Mouse (Mus musculus) G1E (cell line): Measurements from ENCODE around the gene Midn. TPM values are rescaled to one million over a fixed set of nuclear protein-coding genes. Genes with fewer than 3 reads are reported as not detected.

Experiments
- ATAC-seq: 2 replicates; pipeline ENCODE4 v1.8.0; 2016; ENCODE audit warnings: mild to moderate bottlenecking; ENCODE audit not compliant: insufficient number of reproducible peaks, poor library complexity, low FRiP score, severe bottlenecking; ENCODE audit errors: extremely low read depth
- DNase-seq: peaks from one replicate; pipeline ENCODE4 v3.0.0; 2012; ENCODE audit warnings: low spot score
- H3K27me3 ChIP-seq: 2 replicates; pipeline ENCODE4 v1.6.1; 2012; ENCODE audit warnings: mild to moderate bottlenecking, low read length, inconsistent platforms; ENCODE audit not compliant: insufficient read depth
- H3K36me3 ChIP-seq: replicated peaks from 2 replicates; pipeline ENCODE3; 2012; ENCODE audit warnings: mild to moderate bottlenecking, inconsistent platforms
- H3K4me1 ChIP-seq: 2 replicates; pipeline ENCODE4 v1.6.1; 2012; ENCODE audit warnings: low read depth, low read length, inconsistent platforms, mixed read lengths; ENCODE audit not compliant: insufficient read depth
- H3K4me3 ChIP-seq: 2 replicates; pipeline ENCODE4 v1.5.1; 2012; ENCODE audit warnings: low read depth, mild to moderate bottlenecking, inconsistent platforms, low read length, moderate library complexity, mixed read lengths
- H3K9me3 ChIP-seq: replicated peaks from 2 replicates; pipeline ENCODE4 v1.6.1; 2012; ENCODE audit warnings: inconsistent platforms
- CTCF ChIP-seq: IDR thresholded peaks from 2 replicates; pipeline ENCODE4 v1.5.1; 2012; ENCODE audit warnings: low read depth, low read length, inconsistent platforms, mixed read lengths
- GATA1 ChIP-seq: IDR thresholded peaks from 2 replicates; pipeline ENCODE4 v1.6.1; 2012; ENCODE audit warnings: borderline replicate concordance, low read length, inconsistent platforms, mixed read lengths
- GATA2 ChIP-seq: IDR thresholded peaks from 2 replicates; pipeline ENCODE4 v1.6.1; 2012; ENCODE audit warnings: low read depth, low read length, inconsistent platforms, borderline replicate concordance
- POLR2AphosphoS5 ChIP-seq: IDR thresholded peaks from 2 replicates; pipeline ENCODE4 v1.6.1; 2012; ENCODE audit warnings: low read depth, low read length, inconsistent platforms; ENCODE audit not compliant: insufficient replicate concordance
- TAL1 ChIP-seq: conservative IDR thresholded peaks from 2 replicates; pipeline ENCODE4 v1.6.1; 2012; ENCODE audit warnings: low read depth, low read length, inconsistent platforms, mixed read lengths
- polyA plus RNA-seq: library from polyadenylated mRNA; stranded (reverse); fragments of >175 nt; gene quantifications from 2 replicates; pipeline ENCODE4 v1.2.3, GENCODE M21; 2012
- total RNA-seq, 2 experiments: library from RNA; stranded (forward) in 1 of 2; stranded (reverse) in 1 of 2; fragments of 200-1000 nt in 1 of 2; fragments of >200 nt in 1 of 2; fragmentation: Nextera tagmentation in 1 of 2; gene quantifications; 2 replicates each; pipeline ENCODE4 v1.2.3; 2014 to 2017

Gene Midn
- total and polyA plus RNA-seq, 3 experiments, result 19.2 to 302 (median 89.8) TPM

DNA sequence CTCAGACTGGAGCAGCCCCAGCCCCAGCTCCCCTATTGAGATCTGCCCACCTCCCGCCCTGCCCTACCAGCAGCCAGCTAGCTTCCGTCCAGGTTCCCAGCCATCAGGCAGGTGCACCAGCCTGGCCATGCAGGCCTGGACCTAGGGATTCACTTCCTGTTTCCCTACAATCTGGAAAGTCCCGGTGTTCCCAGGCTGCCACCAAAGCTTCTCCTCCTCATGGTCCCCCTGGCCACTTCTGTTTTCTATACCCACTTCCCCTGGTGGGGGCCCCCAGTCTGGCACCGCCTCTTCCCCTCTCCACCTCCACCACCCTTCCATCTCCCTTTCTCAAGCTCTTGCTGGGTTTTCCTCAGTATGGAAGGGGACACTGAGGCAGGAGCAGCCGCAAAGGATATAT, 42.6 kb upstream of the Midn start, which contains the start of gene Sbno2:
TSS of gene Sbno2 (minus strand) at position 112 of the 400 bp plus-strand sequence.
- Histone ChIP-seq H3K27me3 (no peaks in the 10 kb centered on the region), H3K4me1 (peaks cover 60% of the 10 kb centered on the region), H3K9me3 (no peaks in the 10 kb centered on the region), H3K4me3 (peak within 1 kb of the TSS; percentile 53; the same call in 1 of the 2 replicates), H3K36me3 (peaks cover 6% of the 10 kb centered on the region)
- TF ChIP-seq POLR2AphosphoS5 (no peak), CTCF (no peak)
- no peak for ATAC-seq
- DNase-seq, result no peak

DNA sequence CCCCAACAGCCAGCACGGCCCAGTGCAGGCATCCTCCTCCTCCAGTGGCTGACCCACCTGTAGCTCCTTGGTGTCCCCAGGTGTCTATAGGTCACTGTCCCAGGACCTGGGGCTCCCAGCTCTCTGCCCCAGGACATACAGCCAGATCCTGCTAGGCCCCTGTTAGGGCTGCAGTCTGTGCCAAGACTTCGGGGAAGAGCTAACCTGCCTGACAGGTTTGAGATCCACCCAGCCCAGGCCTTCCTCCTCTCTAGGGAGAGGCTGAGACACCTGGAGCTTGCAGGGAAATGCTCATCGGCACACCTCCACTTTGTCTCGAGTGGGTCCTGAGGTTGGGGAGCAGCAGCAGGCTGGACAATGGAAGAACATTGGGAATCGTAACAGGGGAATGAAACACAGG, 42.1 kb upstream of the Midn start:
- H3K9me3 ChIP-seq, result no peaks in the 10 kb centered on the region
- no peak for TF ChIP-seq TAL1
- no peak for TF ChIP-seq CTCF
- no peak for TF ChIP-seq GATA2
- TF ChIP-seq POLR2AphosphoS5, result no peak
- TF ChIP-seq GATA1, result no peak
- no peaks in the 10 kb centered on the region for H3K27me3 ChIP-seq
- H3K4me1 ChIP-seq, result peaks cover 58% of the 10 kb centered on the region
- ATAC-seq (no peak), DNase-seq (no peak)
- no peak overlapping the region for H3K4me3 ChIP-seq
- H3K36me3 ChIP-seq, result peaks cover 1% of the 10 kb centered on the region

DNA sequence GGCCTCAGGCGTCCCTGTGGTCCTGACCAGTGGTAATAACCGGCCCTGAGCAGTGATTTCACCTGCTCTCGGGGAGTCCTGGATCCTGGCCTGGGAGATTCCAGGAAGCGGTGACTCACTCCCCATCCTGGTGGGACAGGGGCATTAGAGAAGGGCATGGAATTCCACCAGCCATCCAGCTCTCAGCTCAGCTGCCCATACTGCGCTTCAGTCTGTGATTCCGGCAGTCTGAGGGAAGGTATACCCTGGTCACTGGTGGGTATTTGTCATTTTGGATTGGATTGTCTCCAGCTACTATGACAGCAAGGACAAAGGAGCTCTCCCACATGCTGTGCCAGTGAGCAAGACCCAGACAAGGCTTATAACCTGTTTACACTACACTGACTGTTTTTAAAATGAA, 40.4 kb upstream of the Midn start:
- ATAC-seq (no peak), DNase-seq (no peak)
- Histone ChIP-seq H3K4me1 (peaks cover 50% of the 10 kb centered on the region), H3K4me3 (no peak overlapping the region), H3K27me3 (no peaks in the 10 kb centered on the region), H3K36me3 (no peaks in the 10 kb centered on the region), H3K9me3 (no peaks in the 10 kb centered on the region)
- no peak for TF ChIP-seq CTCF
- no peak for TF ChIP-seq GATA1
- TF ChIP-seq GATA2, result no peak
- no peak for TF ChIP-seq TAL1
- TF ChIP-seq POLR2AphosphoS5, result no peak

GRCm38 (mm10) chr10:80114341-80115284, 33.5 kb upstream of the Midn start:
- peaks cover 33% of the 10 kb centered on the region for H3K36me3 ChIP-seq
- DNase-seq (peak; percentile 81), ATAC-seq (no peak)
- H3K9me3 ChIP-seq, result no peaks in the 10 kb centered on the region
- TF ChIP-seq CTCF (peak; percentile 91), GATA1 (no peak), POLR2AphosphoS5 (no peak), GATA2 (no peak)
- peaks cover 57% of the 10 kb centered on the region for H3K4me1 ChIP-seq
- no peaks in the 10 kb centered on the region for H3K27me3 ChIP-seq
- H3K4me3 ChIP-seq, result peak overlapping the region; percentile 97

DNA sequence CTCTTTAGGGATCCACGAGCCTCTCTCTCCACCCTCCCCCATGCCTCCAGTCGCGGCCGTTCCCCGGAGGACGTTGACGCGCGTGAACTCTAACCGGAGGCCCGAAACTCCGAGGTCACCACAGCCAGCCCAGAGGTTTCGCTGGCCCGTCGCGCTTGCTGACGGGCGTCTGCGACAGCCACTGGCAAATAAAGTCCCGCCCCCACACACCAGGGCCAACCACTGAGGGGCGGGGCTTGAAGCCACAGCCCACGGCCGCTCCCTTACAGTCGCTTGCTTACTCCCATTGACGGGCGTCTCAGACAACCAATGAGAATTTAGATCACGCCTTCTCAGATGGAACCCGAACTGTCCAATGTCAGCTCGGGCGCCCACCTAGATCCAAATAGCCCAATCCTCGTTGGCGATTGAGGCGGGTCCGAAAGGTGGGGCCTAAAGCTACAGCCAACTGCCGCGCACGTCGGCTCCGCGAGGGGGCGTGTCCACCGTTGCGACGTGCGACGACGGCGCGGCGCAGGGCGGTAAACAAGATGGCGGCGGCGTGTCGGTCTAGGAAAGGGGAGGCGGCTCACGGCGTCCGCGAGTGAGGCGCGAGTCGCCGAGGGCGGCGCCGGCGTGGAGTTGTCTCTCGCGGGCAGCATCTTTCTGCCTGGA, 32.7 kb upstream of the Midn start, which contains the start of gene Stk11:
TSS of gene Stk11 (plus strand) at position 514 of the 654 bp plus-strand sequence.
- peaks cover 58% of the 10 kb centered on the region for H3K4me1 ChIP-seq
- peak within 1 kb of the TSS; percentile 97 for H3K4me3 ChIP-seq
- H3K27me3 ChIP-seq, result no peaks in the 10 kb centered on the region
- peak; percentile 93 for ATAC-seq
- H3K36me3 ChIP-seq, result peaks cover 40% of the 10 kb centered on the region
- TF ChIP-seq GATA2 (no peak), GATA1 (no peak), TAL1 (no peak), CTCF (no peak), POLR2AphosphoS5 (no peak)
- peak; percentile 99 for DNase-seq
- no peaks in the 10 kb centered on the region for H3K9me3 ChIP-seq

DNA sequence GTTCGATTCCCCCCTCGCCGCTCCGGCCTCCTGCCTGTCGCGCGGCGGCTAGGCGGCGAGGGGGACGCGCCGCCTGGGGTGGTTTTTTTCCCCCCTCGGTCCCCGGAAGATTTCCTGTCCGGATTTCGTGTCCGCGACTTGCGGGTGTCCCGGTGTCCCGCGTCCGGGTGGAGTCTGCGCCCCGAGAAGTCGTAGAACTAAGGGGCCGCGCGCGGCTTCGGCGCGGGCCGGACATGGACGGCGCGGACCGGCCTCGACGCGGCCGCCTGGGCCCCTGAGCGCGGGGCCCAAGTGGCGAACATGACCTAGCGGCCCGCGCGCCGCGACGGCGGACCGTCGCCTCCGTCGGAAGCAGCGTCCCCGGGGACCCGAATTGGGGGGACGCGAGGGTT, 32.1 kb upstream of the Midn start:
- peaks cover 46% of the 10 kb centered on the region for H3K36me3 ChIP-seq
- no peaks in the 10 kb centered on the region for H3K27me3 ChIP-seq
- H3K9me3 ChIP-seq, result no peaks in the 10 kb centered on the region
- TF ChIP-seq POLR2AphosphoS5 (no peak), GATA1 (no peak), GATA2 (no peak), TAL1 (no peak), CTCF (no peak)
- peak overlapping the region; percentile 97 for H3K4me3 ChIP-seq
- ATAC-seq (no peak), DNase-seq (no peak)
- H3K4me1 ChIP-seq, result peaks cover 60% of the 10 kb centered on the region
